Mouse (Mus musculus): Measurements from ENCODE around the gene Notch1. TPM values are rescaled to one million over a fixed set of nuclear protein-coding genes. Genes with fewer than 3 reads are reported as not detected.

Gene Notch1
- polyA plus RNA-seq, 1 experiment from 2014 or later, result 24.3 TPM

GRCm38 (mm10) chr2:26501651-26502141 is 14.8 kb downstream of the Notch1 start:
- WGBS, result 8% methylated on average over 15 of the region's 15 CpGs
- Histone ChIP-seq H3K9ac (ENCODE audit: low read length) (peak overlapping the region; percentile 75), H3K27me3 (replicated peaks; ENCODE audit: control insufficient read depth, insufficient read depth, low read length) (peaks cover 11% of the 10 kb centered on the region), H3K9me3 (ENCODE audit: control insufficient read depth, low read length) (no peaks in the 10 kb centered on the region), H3K4me2 (ENCODE audit: low read length) (peak overlapping the region; percentile 77), H3K27ac (ENCODE audit: low read depth) (peak overlapping the region; percentile 77), H3K4me3 (ENCODE audit: low read depth, low read length) (peak overlapping the region; percentile 81), H3K36me3 (ENCODE audit: control insufficient read depth, insufficient read depth, low read length) (0 out of 2 replicates have a peak, but pooled peaks cover 11% of the 10 kb centered on the region), H3K4me1 (replicated peaks; ENCODE audit: control insufficient read depth, insufficient read depth, low read length) (peaks cover 46% of the 10 kb centered on the region)
- DNase-seq (ENCODE audit: low spot score), result peak; percentile 77
- peak; percentile 63 for ATAC-seq (replicated peaks; ENCODE audit: low FRiP score, low TSS enrichment, low read depth)

GRCm38 (mm10) chr2:26500599-26501370 is 15.7 kb downstream of the Notch1 start:
- peak overlapping the region; percentile 77 for H3K4me2 ChIP-seq (ENCODE audit: low read length)
- DNase-seq (ENCODE audit: low spot score) (no peak), ATAC-seq (replicated peaks; ENCODE audit: low FRiP score, low TSS enrichment, low read depth) (peak; percentile 48)
- 0 out of 2 replicates have a peak, but pooled peaks cover 11% of the 10 kb centered on the region for H3K36me3 ChIP-seq (ENCODE audit: control insufficient read depth, insufficient read depth, low read length)
- WGBS, result 35% methylated on average over 14 of the region's 14 CpGs
- peak overlapping the region; percentile 77; the same call in 1 of the 2 replicates for H3K27ac ChIP-seq (ENCODE audit: low read depth)
- H3K9me3 ChIP-seq (ENCODE audit: control insufficient read depth, low read length), result no peaks in the 10 kb centered on the region
- H3K4me1 ChIP-seq (replicated peaks; ENCODE audit: control insufficient read depth, insufficient read depth, low read length), result peaks cover 51% of the 10 kb centered on the region
- peaks cover 11% of the 10 kb centered on the region for H3K27me3 ChIP-seq (replicated peaks; ENCODE audit: control insufficient read depth, insufficient read depth, low read length)
- H3K9ac ChIP-seq (ENCODE audit: low read length), result no peak overlapping the region
- peak overlapping the region; percentile 81; the same call in 1 of the 2 replicates for H3K4me3 ChIP-seq (ENCODE audit: low read depth, low read length)

GRCm38 (mm10) chr2:26500027-26500598 is 16.4 kb downstream of the Notch1 start:
- Histone ChIP-seq H3K4me2 (ENCODE audit: low read length) (peak overlapping the region; percentile 77; the same call in 1 of the 2 replicates), H3K9me3 (ENCODE audit: control insufficient read depth, low read length) (no peaks in the 10 kb centered on the region), H3K36me3 (ENCODE audit: control insufficient read depth, insufficient read depth, low read length) (0 out of 2 replicates have a peak, but pooled peaks cover 11% of the 10 kb centered on the region), H3K9ac (ENCODE audit: low read length) (no peak overlapping the region), H3K4me3 (ENCODE audit: low read depth, low read length) (no peak overlapping the region), H3K27me3 (replicated peaks; ENCODE audit: control insufficient read depth, insufficient read depth, low read length) (peaks cover 11% of the 10 kb centered on the region), H3K27ac (ENCODE audit: low read depth) (peak overlapping the region; percentile 1; the same call in 1 of the 2 replicates), H3K4me1 (replicated peaks; ENCODE audit: control insufficient read depth, insufficient read depth, low read length) (peaks cover 56% of the 10 kb centered on the region)
- no peak for DNase-seq (ENCODE audit: low spot score)
- ATAC-seq (replicated peaks; ENCODE audit: low FRiP score, low TSS enrichment, low read depth), result no peak
- WGBS, result 74% methylated on average over 4 of the region's 4 CpGs

GRCm38 (mm10) chr2:26498694-26499093 is 17.8 kb downstream of the Notch1 start:
- DNase-seq (ENCODE audit: low spot score), result no peak
- WGBS, result 55% methylated on average over 8 of the region's 8 CpGs
- no peak for ATAC-seq (replicated peaks; ENCODE audit: low FRiP score, low TSS enrichment, low read depth)
- Histone ChIP-seq H3K9ac (ENCODE audit: low read length) (no peak overlapping the region), H3K27me3 (replicated peaks; ENCODE audit: control insufficient read depth, insufficient read depth, low read length) (peaks cover 11% of the 10 kb centered on the region), H3K4me3 (ENCODE audit: low read depth, low read length) (no peak overlapping the region), H3K4me1 (replicated peaks; ENCODE audit: control insufficient read depth, insufficient read depth, low read length) (peaks cover 56% of the 10 kb centered on the region), H3K27ac (ENCODE audit: low read depth) (0 out of 2 replicates have a peak overlapping the region, but pooled peaks have one; percentile 28), H3K36me3 (ENCODE audit: control insufficient read depth, insufficient read depth, low read length) (0 out of 2 replicates have a peak, but pooled peaks cover 11% of the 10 kb centered on the region), H3K4me2 (ENCODE audit: low read length) (no peak overlapping the region), H3K9me3 (ENCODE audit: control insufficient read depth, low read length) (no peaks in the 10 kb centered on the region)

GRCm38 (mm10) chr2:26497861-26498533 is 18.5 kb downstream of the Notch1 start:
- ATAC-seq (replicated peaks; ENCODE audit: low FRiP score, low TSS enrichment, low read depth) (no peak), DNase-seq (ENCODE audit: low spot score) (no peak)
- Histone ChIP-seq H3K4me2 (ENCODE audit: low read length) (no peak overlapping the region), H3K27me3 (replicated peaks; ENCODE audit: control insufficient read depth, insufficient read depth, low read length) (peaks cover 11% of the 10 kb centered on the region), H3K4me3 (ENCODE audit: low read depth, low read length) (no peak overlapping the region), H3K27ac (ENCODE audit: low read depth) (0 out of 2 replicates have a peak overlapping the region, but pooled peaks have one; percentile 28), H3K9me3 (ENCODE audit: control insufficient read depth, low read length) (no peaks in the 10 kb centered on the region), H3K4me1 (replicated peaks; ENCODE audit: control insufficient read depth, insufficient read depth, low read length) (peaks cover 63% of the 10 kb centered on the region), H3K9ac (ENCODE audit: low read length) (no peak overlapping the region), H3K36me3 (ENCODE audit: control insufficient read depth, insufficient read depth, low read length) (0 out of 2 replicates have a peak, but pooled peaks cover 11% of the 10 kb centered on the region)
- 62% methylated on average over 11 of the region's 11 CpGs for WGBS

- H3K4me2 ChIP-seq (ENCODE audit: low read length), result no peak overlapping the region
- H3K4me3 ChIP-seq (ENCODE audit: low read depth, low read length), result no peak overlapping the region
- 0 out of 2 replicates have a peak, but pooled peaks cover 11% of the 10 kb centered on the region for H3K36me3 ChIP-seq (ENCODE audit: control insufficient read depth, insufficient read depth, low read length)
- ATAC-seq (replicated peaks; ENCODE audit: low FRiP score, low TSS enrichment, low read depth) (no peak), DNase-seq (ENCODE audit: low spot score) (no peak)
- H3K9ac ChIP-seq (ENCODE audit: low read length), result no peak overlapping the region
- no peak overlapping the region for H3K27ac ChIP-seq (ENCODE audit: low read depth)
- 92% methylated on average over 3 of the region's 3 CpGs for WGBS
- H3K27me3 ChIP-seq (replicated peaks; ENCODE audit: control insufficient read depth, insufficient read depth, low read length), result peaks cover under 1% of the 10 kb centered on the region; the same call in 1 of the 2 replicates
- H3K9me3 ChIP-seq (ENCODE audit: control insufficient read depth, low read length), result no peaks in the 10 kb centered on the region
- H3K4me1 ChIP-seq (replicated peaks; ENCODE audit: control insufficient read depth, insufficient read depth, low read length), result peaks cover 68% of the 10 kb centered on the region
Measured at GRCm38 (mm10) chr2:26496451-26496850, 20.0 kb downstream of the Notch1 start.

- no peak for ATAC-seq (replicated peaks; ENCODE audit: low FRiP score, low TSS enrichment, low read depth)
- H3K4me2 ChIP-seq (ENCODE audit: low read length), result no peak overlapping the region
- WGBS, result 83% methylated on average over 2 of the region's 2 CpGs
- no peaks in the 10 kb centered on the region for H3K27me3 ChIP-seq (replicated peaks; ENCODE audit: control insufficient read depth, insufficient read depth, low read length)
- H3K27ac ChIP-seq (ENCODE audit: low read depth), result no peak overlapping the region
- H3K9me3 ChIP-seq (ENCODE audit: control insufficient read depth, low read length), result no peaks in the 10 kb centered on the region
- DNase-seq (ENCODE audit: low spot score), result no peak
- H3K4me1 ChIP-seq (replicated peaks; ENCODE audit: control insufficient read depth, insufficient read depth, low read length), result peaks cover 70% of the 10 kb centered on the region
- H3K36me3 ChIP-seq (ENCODE audit: control insufficient read depth, insufficient read depth, low read length), result 0 out of 2 replicates have a peak, but pooled peaks cover 11% of the 10 kb centered on the region
- no peak overlapping the region for H3K4me3 ChIP-seq (ENCODE audit: low read depth, low read length)
- H3K9ac ChIP-seq (ENCODE audit: low read length), result no peak overlapping the region
Measured at GRCm38 (mm10) chr2:26495701-26496100, 20.8 kb downstream of the Notch1 start.

GRCm38 (mm10) chr2:26494991-26495390 is 21.5 kb downstream of the Notch1 start:
- Histone ChIP-seq H3K9me3 (ENCODE audit: control insufficient read depth, low read length) (no peaks in the 10 kb centered on the region), H3K27ac (ENCODE audit: low read depth) (0 out of 2 replicates have a peak overlapping the region, but pooled peaks have one; percentile 64), H3K27me3 (replicated peaks; ENCODE audit: control insufficient read depth, insufficient read depth, low read length) (no peaks in the 10 kb centered on the region), H3K4me2 (ENCODE audit: low read length) (no peak overlapping the region), H3K4me3 (ENCODE audit: low read depth, low read length) (no peak overlapping the region), H3K9ac (ENCODE audit: low read length) (no peak overlapping the region), H3K36me3 (ENCODE audit: control insufficient read depth, insufficient read depth, low read length) (0 out of 2 replicates have a peak, but pooled peaks cover 8% of the 10 kb centered on the region), H3K4me1 (replicated peaks; ENCODE audit: control insufficient read depth, insufficient read depth, low read length) (peaks cover 63% of the 10 kb centered on the region)
- 69% methylated on average over 5 of the region's 5 CpGs for whole genome bisulfite sequencing
- DNase-seq (ENCODE audit: low spot score) (no peak), ATAC-seq (replicated peaks; ENCODE audit: low FRiP score, low TSS enrichment, low read depth) (no peak)

Data from intestine, embryonic 14.5 days (tissue).